Mouse (Mus musculus) MEL (cell line): ENCODE results near the gene Rtca. TPM values are rescaled to one million over a fixed set of nuclear protein-coding genes. Genes with fewer than 3 reads are reported as not detected.
A peak's percentile ranks its signal among the peaks of the same experiment; 100 is the strongest.

Source experiments
- DNase-seq: peaks from one replicate; pipeline ENCODE4 v3.0.0; 2011; ENCODE audit warnings: low read depth, low spot score
- H3K27ac ChIP-seq: 2 replicates; pipeline ENCODE4 v1.5.1; 2012; ENCODE audit warnings: low read depth, mild to moderate bottlenecking, control low read depth, low read length, moderate library complexity; ENCODE audit not compliant: control insufficient read depth
- H3K27me3 ChIP-seq, 2 experiments: fragments of 150-350 bp in 1 of 2; sonication (generic) in 1 of 2; 2 replicates each; pipeline ENCODE4 v1.6.1; 2012; ENCODE audit warnings: low read length in 2 of 2, mild to moderate bottlenecking in 2 of 2, improper control_type of control experiment in 1 of 2, moderate library complexity in 1 of 2; ENCODE audit not compliant: insufficient read depth in 2 of 2, control insufficient read depth in 1 of 2
- H3K36me3 ChIP-seq, 2 experiments: 2 replicates each; pipeline ENCODE4 v1.6.1; 2012 to 2014; ENCODE audit warnings: low read length in 2 of 2, improper control_type of control experiment in 1 of 2, inconsistent platforms in 1 of 2, mild to moderate bottlenecking in 1 of 2; ENCODE audit not compliant: insufficient read depth in 2 of 2, control insufficient read depth in 1 of 2
- H3K4me1 ChIP-seq, 2 experiments: fragments of 150-350 bp in 1 of 2; sonication (generic) in 1 of 2; 2 replicates each; pipeline ENCODE4 v1.6.1; 2012; ENCODE audit warnings: low read length in 2 of 2, improper control_type of control experiment in 1 of 2, mild to moderate bottlenecking in 1 of 2; ENCODE audit not compliant: insufficient read depth in 2 of 2, control insufficient read depth in 1 of 2
- H3K4me3 ChIP-seq, 2 experiments: fragments of 150-350 bp in 1 of 2; sonication (generic) in 1 of 2; 2 replicates each; pipeline ENCODE4 v1.5.1; 2012; ENCODE audit warnings: low read depth in 2 of 2, low read length in 2 of 2, mild to moderate bottlenecking in 2 of 2, moderate library complexity in 2 of 2, control low read depth in 1 of 2, improper control_type of control experiment in 1 of 2; ENCODE audit not compliant: control insufficient read depth in 1 of 2, insufficient read depth in 1 of 2
- H3K79me2 ChIP-seq: 2 replicates; pipeline ENCODE4 v1.6.1; 2012; ENCODE audit warnings: mild to moderate bottlenecking, low read length, moderate library complexity; ENCODE audit not compliant: control insufficient read depth, poor library complexity, insufficient read depth
- H3K9ac ChIP-seq: 2 replicates; pipeline ENCODE4 v1.6.1; 2012; ENCODE audit warnings: low read depth, mild to moderate bottlenecking, control low read depth, low read length, moderate library complexity; ENCODE audit not compliant: control insufficient read depth, poor library complexity, severe bottlenecking
- H3K9me3 ChIP-seq: fragments of 150-350 bp; sonication (generic); replicated peaks from 2 replicates; pipeline ENCODE4 v1.6.1; 2012; ENCODE audit warnings: mild to moderate bottlenecking, low read length, improper control_type of control experiment, moderate library complexity; ENCODE audit not compliant: insufficient read depth
- BHLHE40 ChIP-seq: IDR thresholded peaks from 2 replicates; pipeline ENCODE4 v1.6.1; 2012; ENCODE audit warnings: low read depth, mild to moderate bottlenecking, inconsistent platforms, low read length, improper control_type of control experiment, borderline replicate concordance
- EP300 ChIP-seq, 2 experiments: IDR thresholded peaks; 2 replicates each; pipeline ENCODE4 v1.6.1; 2011; ENCODE audit warnings: improper control_type of control experiment in 2 of 2, low read length in 2 of 2, low read depth in 1 of 2, mild to moderate bottlenecking in 1 of 2
- GATA1 ChIP-seq: IDR thresholded peaks from 2 replicates; pipeline ENCODE4 v1.6.1; 2011; ENCODE audit warnings: low read depth, low read length, improper control_type of control experiment
- MAX ChIP-seq: IDR thresholded peaks from 2 replicates; pipeline ENCODE4 v1.6.1; 2011; ENCODE audit warnings: low read length, improper control_type of control experiment
- MXI1 ChIP-seq: IDR thresholded peaks from 2 replicates; pipeline ENCODE4 v1.6.1; 2011; ENCODE audit warnings: mild to moderate bottlenecking, low read depth, low read length, improper control_type of control experiment
- MYB ChIP-seq: IDR thresholded peaks from 2 replicates; pipeline ENCODE4 v1.6.1; 2011; ENCODE audit warnings: mild to moderate bottlenecking, low read depth, low read length, improper control_type of control experiment
- RAD21 ChIP-seq: IDR thresholded peaks from 2 replicates; pipeline ENCODE4 v1.6.1; 2011; ENCODE audit warnings: mild to moderate bottlenecking, low read depth, low read length, improper control_type of control experiment
- RCOR1 ChIP-seq: IDR thresholded peaks from 2 replicates; pipeline ENCODE4 v1.6.1; 2012; ENCODE audit warnings: low read depth, mild to moderate bottlenecking, inconsistent platforms, low read length, improper control_type of control experiment
- SMC3 ChIP-seq: IDR thresholded peaks from 2 replicates; pipeline ENCODE4 v1.6.1; 2011; ENCODE audit warnings: low read depth, low read length, improper control_type of control experiment
- TAL1 ChIP-seq: IDR thresholded peaks from 2 replicates; pipeline ENCODE4 v1.6.1; 2012; ENCODE audit warnings: mild to moderate bottlenecking, inconsistent platforms, low read length, moderate library complexity, mixed read lengths
- TBP ChIP-seq: IDR thresholded peaks from 2 replicates; pipeline ENCODE4 v1.8.0; 2011; ENCODE audit warnings: low read depth, low read length, improper control_type of control experiment
- ZNF384 ChIP-seq: IDR thresholded peaks from 2 replicates; pipeline ENCODE4 v1.6.1; 2012; ENCODE audit warnings: low read depth, mild to moderate bottlenecking, inconsistent platforms, low read length, improper control_type of control experiment
- polyA plus RNA-seq, 2 experiments: library from polyadenylated mRNA; stranded (reverse) in 1 of 2; unstranded in 1 of 2; fragments of >175 nt in 1 of 2; fragments of >200 nt in 1 of 2; gene quantifications; 2 replicates each; pipeline versions ENCODE4 v1.2.1 to v1.2.4; 2012; ENCODE audit warnings: low replicate concordance in 2 of 2, low read depth in 1 of 2; ENCODE audit not compliant: insufficient read length in 2 of 2, insufficient read depth in 1 of 2, missing spikeins in 1 of 2
- total RNA-seq: library from RNA; depleted of rRNA; stranded (reverse); fragments of 300-350 nt; gene quantifications from 2 replicates; pipeline ENCODE4 v1.2.3, GENCODE M21; 2012

The Rtca gene
- total and polyA plus RNA-seq, 3 experiments: 68.3 to 307 (median 68.6) TPM

DNA sequence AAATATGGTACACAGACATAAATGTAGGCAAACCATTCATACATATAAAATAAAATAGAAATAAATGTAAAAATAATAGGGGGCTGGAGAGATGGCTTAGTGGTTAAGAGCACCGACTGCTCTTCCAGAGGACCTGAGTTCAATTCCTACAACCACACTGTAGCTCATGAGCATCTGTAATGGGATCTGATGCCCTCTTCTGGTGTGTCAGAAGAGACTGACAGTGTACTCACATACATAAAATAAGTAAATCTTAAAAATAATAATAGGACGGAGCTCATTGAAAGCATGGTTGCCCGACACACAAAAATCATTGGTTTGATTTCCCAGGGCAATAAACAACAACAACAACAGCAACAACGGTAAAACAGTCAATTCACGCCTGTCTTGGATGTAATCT lies 17.1 kb downstream of the Rtca start:
- Histone ChIP-seq H3K79me2 (no peaks in the 10 kb centered on the region), H3K27me3 (no peaks in the 10 kb centered on the region), H3K4me3 (no peak overlapping the region), H3K27ac (no peak overlapping the region), H3K36me3 (peaks cover 0 to 10% of the 10 kb centered on the region in 2 experiments; a peak in 2 of 4 replicates), H3K9ac (no peak overlapping the region), H3K9me3 (no peaks in the 10 kb centered on the region), H3K4me1 (no peaks in the 10 kb centered on the region)
- DNase-seq: no peak
- TF ChIP-seq RAD21: peak; percentile 12; the same call in 1 of the 2 replicates
- TF ChIP-seq SMC3: 0 out of 2 replicates have a peak, but pooled peaks have one; percentile 22
- no peak for TF ChIP-seq MXI1
- TF ChIP-seq ZNF384: 0 out of 2 replicates have a peak, but pooled peaks have one; percentile 8

DNA sequence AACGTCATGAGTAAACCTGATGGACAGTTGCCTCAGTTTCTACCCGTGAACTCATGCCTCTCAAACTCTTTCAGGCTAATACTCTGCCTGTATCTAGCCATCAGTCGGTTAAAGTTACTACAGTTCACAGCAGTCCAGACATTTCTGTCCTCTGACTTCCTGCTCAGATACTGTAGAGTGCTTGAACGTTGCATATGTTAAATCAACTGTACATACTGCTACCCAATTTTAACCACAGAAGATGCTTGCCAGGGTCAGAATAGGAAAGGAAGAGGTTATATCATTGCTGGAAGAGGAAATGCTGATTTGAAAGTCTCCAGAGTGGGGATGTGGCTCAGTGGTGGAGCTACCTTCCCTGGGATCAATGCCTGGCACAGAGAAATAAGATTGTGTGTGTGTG lies 24.7 kb downstream of the Rtca start:
- H3K27ac ChIP-seq: peak overlapping the region; percentile 28; the same call in 1 of the 2 replicates

GRCm38 (mm10) chr3:116482724-116483123 lies 25.3 kb downstream of the Rtca start:
- DNase-seq: peak; percentile 80
- Histone ChIP-seq H3K36me3 (peaks cover 0 to 16% of the 10 kb centered on the region in 2 experiments; a peak in 2 of 4 replicates), H3K4me1 (peaks cover 0 to 16% of the 10 kb centered on the region in 2 experiments; a peak in 2 of 4 replicates), H3K9ac (no peak overlapping the region), H3K27me3 (no peaks in the 10 kb centered on the region), H3K4me3 (no peak overlapping the region), H3K9me3 (no peaks in the 10 kb centered on the region), H3K79me2 (no peaks in the 10 kb centered on the region), H3K27ac (peak overlapping the region; percentile 28; the same call in 1 of the 2 replicates)
- peak; percentile 49 to 52 for TF ChIP-seq EP300 (IDR thresholded peaks at IDR 0.05; ENCODE audit: low read depth in 1 of 2, low read length in 2 of 2)
- TF ChIP-seq TAL1: peak; percentile 41; the same call in 1 of the 2 replicates
- TF ChIP-seq GATA1: peak; percentile 50; the same call in 1 of the 2 replicates
- no peak for TF ChIP-seq MYB
- peak; percentile 15; the same call in 1 of the 2 replicates for TF ChIP-seq SMC3
- TF ChIP-seq RCOR1: peak; percentile 56; the same call in 1 of the 2 replicates
- TF ChIP-seq BHLHE40: no peak
- TF ChIP-seq TBP: 0 out of 2 replicates have a peak, but pooled peaks have one; percentile 19

More for the DNA sequence above, 24.7 kb downstream of the Rtca start:
- peak; percentile 62 for DNase-seq
- TF ChIP-seq SMC3 (peak; percentile 15; the same call in 1 of the 2 replicates), EP300 (IDR thresholded peaks at IDR 0.05; ENCODE audit: low read depth in 1 of 2, low read length in 2 of 2) (peak in 1 of 2 experiments; percentile 29; a peak in 2 of 4 replicates), MAX (no peak)
- Histone ChIP-seq H3K4me3 (no peak overlapping the region), H3K36me3 (peaks cover 2 to 16% of the 10 kb centered on the region in 2 experiments; a peak in 2 of 4 replicates), H3K9me3 (no peaks in the 10 kb centered on the region), H3K4me1 (peaks cover 0 to 16% of the 10 kb centered on the region in 2 experiments; a peak in 2 of 4 replicates), H3K79me2 (no peaks in the 10 kb centered on the region), H3K27me3 (no peaks in the 10 kb centered on the region), H3K9ac (no peak overlapping the region)
